Mouse (Mus musculus): ENCODE data around the gene Kbtbd13. TPM values are rescaled to one million over a fixed set of nuclear protein-coding genes. Genes with fewer than 3 reads are reported as not detected.

Gene Kbtbd13
- polyA plus RNA-seq, 1 experiment from 2014 or later, result 1.3 TPM

DNA sequence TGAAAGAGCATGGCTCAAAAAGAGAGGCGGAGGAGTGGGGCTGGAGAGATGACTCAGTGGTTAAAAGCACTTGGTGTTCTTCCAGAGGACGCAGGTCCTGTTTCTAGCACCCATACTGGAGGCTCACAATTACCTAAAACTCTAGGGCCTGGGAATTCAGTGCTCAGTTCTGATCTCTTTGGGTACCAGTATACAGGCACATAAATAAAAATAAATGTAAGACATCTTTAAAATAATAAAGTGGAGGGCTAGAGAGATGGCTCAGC is 13.7 kb upstream of the Kbtbd13 start:
- Histone ChIP-seq H3K4me3 (ENCODE audit: low read length) (no peak overlapping the region), H3K4me1 (ENCODE audit: control insufficient read depth, insufficient read depth, low read length) (no peaks in the 10 kb centered on the region), H3K9ac (ENCODE audit: low read depth, low read length) (no peak overlapping the region), H3K36me3 (ENCODE audit: control insufficient read depth, insufficient read depth, low read length) (no peaks in the 10 kb centered on the region), H3K27me3 (ENCODE audit: control insufficient read depth, insufficient read depth, low read length) (no peaks in the 10 kb centered on the region), H3K4me2 (replicated peaks; ENCODE audit: low read depth, low read length) (no peak overlapping the region), H3K27ac (ENCODE audit: low read depth, low read length) (no peak overlapping the region), H3K9me3 (ENCODE audit: control insufficient read depth, low read length) (no peaks in the 10 kb centered on the region)
- ATAC-seq (ENCODE audit: low FRiP score, low TSS enrichment), result no peak
- 86% methylated on average over 2 of the region's 2 CpGs for WGBS

DNA sequence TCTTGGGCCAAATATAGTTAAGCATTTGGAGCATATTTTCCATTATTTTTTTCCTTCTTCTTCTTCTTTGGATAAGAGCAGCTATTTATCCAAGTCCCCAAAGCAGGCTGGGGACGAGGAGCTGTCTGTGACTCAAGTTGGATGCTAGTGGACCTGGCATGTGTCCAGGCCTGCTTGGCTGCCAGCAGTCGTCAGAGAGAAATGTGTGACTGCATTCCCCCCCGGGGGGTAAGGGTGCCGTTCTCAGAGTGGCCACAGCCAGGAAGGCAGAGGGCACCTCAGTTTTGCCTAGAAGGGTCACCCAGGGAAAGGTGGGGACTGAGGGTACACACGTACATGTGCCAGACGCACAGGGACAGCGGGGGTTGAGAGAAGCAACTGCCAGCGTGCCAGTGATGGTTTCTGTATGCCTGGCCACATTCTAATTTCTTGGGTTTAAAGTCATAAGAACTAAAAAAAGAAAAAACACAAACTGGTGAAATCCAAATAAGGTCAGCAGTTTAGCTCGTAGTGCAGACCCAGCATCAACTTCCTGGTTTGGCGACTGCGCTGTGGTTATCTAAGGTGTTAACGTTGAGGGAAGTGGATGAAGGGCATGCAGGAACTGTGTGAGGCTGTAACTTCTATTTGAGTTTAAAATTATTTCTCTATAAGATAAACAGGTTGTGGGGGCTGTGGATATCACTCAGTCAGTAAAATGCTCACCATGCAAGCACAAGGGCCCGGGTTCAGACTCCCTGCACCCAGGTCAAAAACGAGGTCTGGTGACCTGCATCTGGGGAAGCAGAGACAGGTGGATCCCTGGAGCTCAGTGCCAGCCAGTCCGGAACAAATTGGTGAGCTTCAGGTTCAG is 13.1 kb upstream of the Kbtbd13 start:
- Histone ChIP-seq H3K36me3 (ENCODE audit: control insufficient read depth, insufficient read depth, low read length) (no peaks in the 10 kb centered on the region), H3K4me3 (ENCODE audit: low read length) (no peak overlapping the region), H3K4me1 (ENCODE audit: control insufficient read depth, insufficient read depth, low read length) (no peaks in the 10 kb centered on the region), H3K9me3 (ENCODE audit: control insufficient read depth, low read length) (no peaks in the 10 kb centered on the region), H3K27ac (ENCODE audit: low read depth, low read length) (no peak overlapping the region), H3K27me3 (ENCODE audit: control insufficient read depth, insufficient read depth, low read length) (no peaks in the 10 kb centered on the region), H3K9ac (ENCODE audit: low read depth, low read length) (no peak overlapping the region), H3K4me2 (replicated peaks; ENCODE audit: low read depth, low read length) (no peak overlapping the region)
- 77% methylated on average over 15 of the region's 15 CpGs for WGBS
- ATAC-seq (ENCODE audit: low FRiP score, low TSS enrichment), result no peak

DNA sequence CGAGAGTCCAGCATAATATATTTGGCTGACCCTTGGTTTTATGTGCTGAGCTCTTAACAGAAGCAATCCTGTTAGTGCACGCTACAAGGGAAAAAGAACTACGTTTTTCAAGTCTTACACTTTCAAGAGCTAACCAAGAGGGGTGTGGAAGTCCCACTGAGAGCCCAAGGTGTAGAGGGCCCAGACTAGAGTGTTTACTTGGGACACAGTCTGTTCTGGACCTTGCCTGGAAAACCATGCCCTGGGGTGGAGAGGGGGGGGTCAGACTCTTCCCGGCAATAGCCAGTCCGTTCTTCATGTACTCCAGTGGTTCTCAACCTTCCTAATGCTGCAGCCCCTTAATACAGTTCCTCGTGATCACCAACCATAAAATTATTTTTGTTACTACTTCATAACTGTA is 8.5 kb upstream of the Kbtbd13 start:
- H3K4me2 ChIP-seq (replicated peaks; ENCODE audit: low read depth, low read length), result no peak overlapping the region
- H3K9ac ChIP-seq (ENCODE audit: low read depth, low read length), result no peak overlapping the region
- H3K27ac ChIP-seq (ENCODE audit: low read depth, low read length), result no peak overlapping the region
- H3K4me3 ChIP-seq (ENCODE audit: low read length), result no peak overlapping the region
- ATAC-seq (ENCODE audit: low FRiP score, low TSS enrichment), result no peak
- no peaks in the 10 kb centered on the region for H3K9me3 ChIP-seq (ENCODE audit: control insufficient read depth, low read length)
- no peaks in the 10 kb centered on the region for H3K36me3 ChIP-seq (ENCODE audit: control insufficient read depth, insufficient read depth, low read length)
- no peaks in the 10 kb centered on the region for H3K27me3 ChIP-seq (ENCODE audit: control insufficient read depth, insufficient read depth, low read length)
- H3K4me1 ChIP-seq (ENCODE audit: control insufficient read depth, insufficient read depth, low read length), result no peaks in the 10 kb centered on the region
- WGBS, result 87% methylated on average over 6 of the region's 6 CpGs

DNA sequence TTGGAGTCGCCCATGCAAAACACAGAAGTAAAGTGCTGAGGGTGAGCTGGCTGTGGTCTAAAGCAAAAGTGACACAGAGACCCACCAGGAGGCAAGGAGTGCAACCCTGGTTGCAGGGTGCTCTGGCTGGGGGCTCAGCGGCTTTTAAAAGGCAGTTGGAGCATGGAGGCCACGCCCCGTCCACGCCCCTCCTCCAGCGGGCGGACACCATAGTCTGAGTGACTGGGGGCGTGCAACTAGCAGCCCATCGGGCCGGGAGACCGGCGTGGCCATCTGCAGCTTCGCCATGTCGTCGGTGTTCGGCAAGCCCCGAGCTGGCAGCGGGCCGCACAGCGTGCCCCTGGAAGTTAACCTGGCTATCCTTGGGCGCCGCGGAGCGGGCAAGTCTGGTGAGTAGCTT is 6.8 kb upstream of the Kbtbd13 start, which contains the start of gene Rasl12:
Gene Rasl12, plus strand, starts transcription at position 228 of the 400 bp plus-strand sequence.
- ATAC-seq (ENCODE audit: low FRiP score, low TSS enrichment), result peak; percentile 90
- H3K27ac ChIP-seq (ENCODE audit: low read depth, low read length), result no peak within 1 kb of the TSS
- under 1% methylated on average over 24 of the region's 24 CpGs for WGBS

DNA sequence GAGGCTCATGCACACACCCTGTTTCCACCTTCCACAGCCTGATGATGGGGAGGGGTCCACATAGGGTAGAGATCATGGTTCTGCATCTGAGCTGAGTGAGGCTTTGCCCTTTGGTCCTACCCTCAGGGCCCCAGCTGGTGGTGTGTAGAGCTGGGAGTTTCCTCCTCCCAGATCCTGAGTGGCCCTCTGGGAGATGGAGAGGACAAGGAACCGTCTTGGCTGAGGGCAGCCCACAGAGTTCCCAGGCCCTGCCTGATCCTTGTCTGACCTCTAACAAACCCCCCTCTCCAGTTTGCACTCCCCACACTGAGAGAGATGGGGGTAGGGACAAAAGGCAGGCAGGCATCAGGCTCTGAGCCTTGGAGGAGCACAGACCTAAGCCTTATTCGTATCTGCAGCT is 2.9 kb upstream of the Kbtbd13 start:
- H3K4me3 ChIP-seq (ENCODE audit: low read length), result no peak overlapping the region
- H3K4me2 ChIP-seq (replicated peaks; ENCODE audit: low read depth, low read length), result no peak overlapping the region
- 61% methylated on average over 2 of the region's 2 CpGs for whole genome bisulfite sequencing
- peaks cover 23% of the 10 kb centered on the region for H3K27me3 ChIP-seq (ENCODE audit: control insufficient read depth, insufficient read depth, low read length)
- H3K9me3 ChIP-seq (ENCODE audit: control insufficient read depth, low read length), result no peaks in the 10 kb centered on the region
- no peaks in the 10 kb centered on the region for H3K36me3 ChIP-seq (ENCODE audit: control insufficient read depth, insufficient read depth, low read length)
- no peak overlapping the region for H3K27ac ChIP-seq (ENCODE audit: low read depth, low read length)
- ATAC-seq (ENCODE audit: low FRiP score, low TSS enrichment), result no peak
- H3K4me1 ChIP-seq (ENCODE audit: control insufficient read depth, insufficient read depth, low read length), result peaks cover 2% of the 10 kb centered on the region; the same call in 1 of the 2 replicates
- H3K9ac ChIP-seq (ENCODE audit: low read depth, low read length), result no peak overlapping the region

More for the DNA sequence above, 6.8 kb upstream of the Kbtbd13 start, which contains the start of gene Rasl12:
- Histone ChIP-seq H3K4me1 (ENCODE audit: control insufficient read depth, insufficient read depth, low read length) (no peaks in the 10 kb centered on the region), H3K9me3 (ENCODE audit: control insufficient read depth, low read length) (no peaks in the 10 kb centered on the region), H3K27me3 (ENCODE audit: control insufficient read depth, insufficient read depth, low read length) (no peaks in the 10 kb centered on the region), H3K4me3 (ENCODE audit: low read length) (peak within 1 kb of the TSS; percentile 57), H3K4me2 (replicated peaks; ENCODE audit: low read depth, low read length) (peak within 1 kb of the TSS; percentile 74), H3K9ac (ENCODE audit: low read depth, low read length) (peak within 1 kb of the TSS; percentile 59), H3K36me3 (ENCODE audit: control insufficient read depth, insufficient read depth, low read length) (no peaks in the 10 kb centered on the region)

DNA sequence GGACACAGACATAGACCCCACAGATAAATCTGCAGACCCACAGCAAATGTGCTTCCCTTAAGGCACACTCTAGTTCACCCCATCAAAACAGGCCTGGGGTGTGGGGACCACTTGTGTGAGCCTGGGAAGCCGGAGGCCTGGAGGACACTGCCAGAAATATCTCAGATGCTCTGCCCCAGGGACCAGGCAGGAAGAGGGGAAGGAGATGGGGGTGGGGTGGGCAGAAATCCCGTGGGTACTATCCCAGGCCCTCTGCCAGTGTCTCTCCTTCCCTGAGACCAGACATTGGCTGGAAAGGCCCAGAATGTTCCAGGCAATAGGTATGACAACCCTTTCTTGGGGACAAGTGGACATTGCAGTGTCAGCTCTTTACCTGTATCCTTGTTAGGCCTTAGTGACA is 2.2 kb upstream of the Kbtbd13 start:
- 54% methylated on average over 2 of the region's 2 CpGs for WGBS
- H3K27me3 ChIP-seq (ENCODE audit: control insufficient read depth, insufficient read depth, low read length), result peaks cover 23% of the 10 kb centered on the region

DNA sequence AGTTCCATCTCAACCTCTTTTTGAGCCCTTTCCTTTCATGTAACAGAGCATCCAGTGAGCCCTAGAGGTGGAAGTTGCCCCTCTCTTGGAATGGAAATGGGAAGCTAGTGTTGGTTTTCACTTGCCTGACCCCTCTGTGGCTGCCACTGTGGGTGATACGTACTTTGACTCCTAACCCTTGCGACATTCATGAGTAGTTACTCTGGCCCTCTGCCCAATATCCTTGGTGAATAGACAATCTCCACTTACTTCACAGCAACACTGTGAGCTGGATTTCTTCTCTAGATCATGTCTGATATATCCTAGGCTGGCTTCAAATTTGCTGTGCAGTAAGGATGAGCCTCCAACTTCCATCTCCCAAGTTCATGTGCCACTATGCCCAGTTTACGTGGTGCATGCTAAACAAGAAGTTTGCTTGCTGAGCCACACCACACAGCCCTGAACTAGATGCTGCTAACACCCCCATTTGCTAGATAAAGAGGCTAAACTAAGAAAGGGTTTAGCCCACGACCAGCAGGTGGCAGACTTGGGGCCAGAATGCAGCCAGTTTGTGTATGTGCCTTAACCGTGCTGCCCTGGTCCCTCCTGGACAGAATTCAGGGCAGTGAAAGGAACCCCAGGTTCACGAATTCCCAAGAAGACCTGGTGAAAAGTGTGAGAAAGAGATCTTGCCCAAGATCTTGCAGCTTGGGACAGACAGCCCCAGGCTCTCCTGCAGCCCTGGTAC is 1.3 kb upstream of the Kbtbd13 start:
- ATAC-seq (ENCODE audit: low FRiP score, low TSS enrichment), result peak; percentile 29; the same call in 1 of the 2 replicates
- Histone ChIP-seq H3K36me3 (ENCODE audit: control insufficient read depth, insufficient read depth, low read length) (no peaks in the 10 kb centered on the region), H3K27me3 (ENCODE audit: control insufficient read depth, insufficient read depth, low read length) (peaks cover 23% of the 10 kb centered on the region), H3K4me1 (ENCODE audit: control insufficient read depth, insufficient read depth, low read length) (peaks cover 2% of the 10 kb centered on the region; the same call in 1 of the 2 replicates), H3K4me2 (replicated peaks; ENCODE audit: low read depth, low read length) (no peak overlapping the region), H3K9ac (ENCODE audit: low read depth, low read length) (no peak overlapping the region), H3K27ac (ENCODE audit: low read depth, low read length) (no peak overlapping the region), H3K4me3 (ENCODE audit: low read length) (no peak overlapping the region), H3K9me3 (ENCODE audit: control insufficient read depth, low read length) (no peaks in the 10 kb centered on the region)
- WGBS, result 27% methylated on average over 6 of the region's 6 CpGs

More for the DNA sequence above, 2.2 kb upstream of the Kbtbd13 start:
- Histone ChIP-seq H3K9me3 (ENCODE audit: control insufficient read depth, low read length) (no peaks in the 10 kb centered on the region), H3K4me1 (ENCODE audit: control insufficient read depth, insufficient read depth, low read length) (peaks cover 2% of the 10 kb centered on the region; the same call in 1 of the 2 replicates), H3K4me2 (replicated peaks; ENCODE audit: low read depth, low read length) (no peak overlapping the region), H3K36me3 (ENCODE audit: control insufficient read depth, insufficient read depth, low read length) (no peaks in the 10 kb centered on the region), H3K27ac (ENCODE audit: low read depth, low read length) (no peak overlapping the region), H3K4me3 (ENCODE audit: low read length) (no peak overlapping the region), H3K9ac (ENCODE audit: low read depth, low read length) (no peak overlapping the region)
- no peak for ATAC-seq (ENCODE audit: low FRiP score, low TSS enrichment)

DNA sequence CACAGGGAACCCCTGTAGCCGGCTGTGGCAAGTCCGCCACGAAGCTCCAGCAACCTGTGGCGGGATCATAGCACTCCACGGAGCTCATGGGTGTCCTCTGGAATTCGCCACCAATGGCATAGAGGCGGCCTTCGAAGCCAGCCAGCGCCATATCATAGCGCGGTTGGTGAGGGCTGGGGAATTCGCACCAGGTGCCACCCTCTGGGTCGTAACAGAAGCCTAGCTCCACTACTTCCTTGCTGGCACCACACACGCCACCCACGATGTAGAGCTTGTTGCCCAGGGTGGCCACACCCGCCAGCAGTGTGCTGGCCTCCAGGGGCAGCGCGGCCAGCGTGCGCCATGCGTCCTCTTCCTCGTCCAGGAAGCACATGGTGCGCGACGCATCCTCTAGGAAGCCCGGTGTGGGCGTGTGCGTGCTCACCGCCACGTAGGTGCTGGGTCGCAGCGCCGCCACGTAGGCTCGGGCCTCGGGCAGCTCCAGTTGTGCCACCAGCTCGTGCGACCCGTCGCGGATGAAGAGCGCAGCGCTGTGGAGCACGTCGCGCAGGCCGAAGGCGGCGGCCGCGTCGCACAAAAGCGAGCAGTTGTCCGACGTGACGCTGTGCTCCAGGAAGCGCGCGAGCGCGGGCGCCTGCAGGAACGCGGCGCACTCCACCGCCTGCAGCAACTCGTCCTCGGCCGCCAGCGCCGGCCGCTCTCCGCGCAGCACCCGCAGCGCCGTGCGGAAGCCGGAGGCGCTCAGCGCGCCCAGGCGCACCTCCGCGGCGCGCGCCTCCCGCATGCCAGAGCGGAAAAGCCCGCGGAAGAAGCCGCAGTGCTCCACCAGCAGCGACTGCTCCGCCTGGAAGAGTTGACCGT is 470 bp downstream of the Kbtbd13 start:
- 21% methylated on average over 80 of the region's 96 CpGs for WGBS
- Histone ChIP-seq H3K4me3 (ENCODE audit: low read length) (peak overlapping the region; percentile 42), H3K27ac (ENCODE audit: low read depth, low read length) (no peak overlapping the region), H3K36me3 (ENCODE audit: control insufficient read depth, insufficient read depth, low read length) (no peaks in the 10 kb centered on the region), H3K4me2 (replicated peaks; ENCODE audit: low read depth, low read length) (peak overlapping the region; percentile 75), H3K27me3 (ENCODE audit: control insufficient read depth, insufficient read depth, low read length) (peaks cover 23% of the 10 kb centered on the region), H3K4me1 (ENCODE audit: control insufficient read depth, insufficient read depth, low read length) (peaks cover 11% of the 10 kb centered on the region; the same call in 1 of the 2 replicates), H3K9me3 (ENCODE audit: control insufficient read depth, low read length) (no peaks in the 10 kb centered on the region), H3K9ac (ENCODE audit: low read depth, low read length) (peak overlapping the region; percentile 56)
- peak; percentile 59; the same call in 1 of the 2 replicates for ATAC-seq (ENCODE audit: low FRiP score, low TSS enrichment)

Measured in kidney, embryonic 14.5 days (tissue).